Mouse (Mus musculus): ENCODE results near the gene Nr0b1. TPM values are rescaled to one million over a fixed set of nuclear protein-coding genes. Genes with fewer than 3 reads are reported as not detected.
A peak's percentile ranks its signal among the peaks of the same experiment; 100 is the strongest.

Nr0b1 gene
- polyA plus RNA-seq (2015; fragmentation: Nextera tagmentation; extraction: Ambion mirVana), result 0.26 TPM in 1 of 2 replicates, not detected in the other

- no peak within 1 kb of the TSS for H3K27ac ChIP-seq (ENCODE audit: low read length)
- H3K27me3 ChIP-seq (ENCODE audit: control insufficient read depth, insufficient read depth, low read length), result peaks cover 15% of the 10 kb centered on the region
- peak within 1 kb of the TSS; percentile 56 for H3K4me2 ChIP-seq (ENCODE audit: low read depth, low read length)
- no peaks in the 10 kb centered on the region for H3K36me3 ChIP-seq (ENCODE audit: control insufficient read depth, insufficient read depth, low read length)
- no peaks in the 10 kb centered on the region for H3K4me1 ChIP-seq (ENCODE audit: control insufficient read depth, insufficient read depth, low read length)
- H3K4me3 ChIP-seq (replicated peaks; ENCODE audit: low read length), result peak within 1 kb of the TSS; percentile 29
- no peaks in the 10 kb centered on the region for H3K9me3 ChIP-seq (replicated peaks; ENCODE audit: control insufficient read depth, low read length)
- 14% methylated on average over 53 of the region's 53 CpGs for WGBS
- H3K9ac ChIP-seq (ENCODE audit: low read length), result no peak within 1 kb of the TSS
- no peak for ATAC-seq (ENCODE audit: insufficient read depth, low FRiP score)
These were observed at the start of gene Nr0b1 for GRCm38 (mm10) chrX:86191614-86192419. Nr0b1 (plus strand) TSS chrX:86191764.

DNA sequence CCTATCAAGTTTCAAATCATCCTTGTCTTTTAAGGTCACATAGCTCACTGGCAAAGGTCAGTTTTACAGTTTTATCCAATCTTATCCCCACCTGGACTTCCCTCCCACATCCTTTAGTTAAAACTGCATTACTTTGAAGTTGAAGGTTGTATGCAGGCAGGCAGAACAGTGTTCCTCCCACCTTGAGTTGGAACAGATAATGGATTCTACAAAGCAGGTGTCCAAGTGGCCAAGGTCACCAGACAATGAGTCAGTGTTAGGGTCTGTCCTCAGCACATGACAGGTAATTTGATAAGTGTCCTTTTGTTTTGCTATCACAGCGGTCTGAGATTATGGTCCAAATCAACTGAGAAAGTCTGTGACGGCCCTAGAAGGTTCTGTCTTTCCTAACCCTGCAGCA, 4.3 kb upstream of the Nr0b1 start:
- no peaks in the 10 kb centered on the region for H3K9me3 ChIP-seq (replicated peaks; ENCODE audit: control insufficient read depth, low read length)
- WGBS, result 66% methylated on average over 2 of the region's 2 CpGs
- no peak overlapping the region for H3K27ac ChIP-seq (ENCODE audit: low read length)
- H3K4me2 ChIP-seq (ENCODE audit: low read depth, low read length), result no peak overlapping the region
- no peak overlapping the region for H3K4me3 ChIP-seq (replicated peaks; ENCODE audit: low read length)
- peaks cover 14% of the 10 kb centered on the region for H3K27me3 ChIP-seq (ENCODE audit: control insufficient read depth, insufficient read depth, low read length)
- no peaks in the 10 kb centered on the region for H3K36me3 ChIP-seq (ENCODE audit: control insufficient read depth, insufficient read depth, low read length)
- no peaks in the 10 kb centered on the region for H3K4me1 ChIP-seq (ENCODE audit: control insufficient read depth, insufficient read depth, low read length)
- H3K9ac ChIP-seq (ENCODE audit: low read length), result no peak overlapping the region
- no peak for ATAC-seq (ENCODE audit: insufficient read depth, low FRiP score)

- peak overlapping the region; percentile 56 for H3K4me2 ChIP-seq (ENCODE audit: low read depth, low read length)
- H3K36me3 ChIP-seq (ENCODE audit: control insufficient read depth, insufficient read depth, low read length), result no peaks in the 10 kb centered on the region
- H3K4me3 ChIP-seq (replicated peaks; ENCODE audit: low read length), result peak overlapping the region; percentile 29
- no peaks in the 10 kb centered on the region for H3K9me3 ChIP-seq (replicated peaks; ENCODE audit: control insufficient read depth, low read length)
- H3K27ac ChIP-seq (ENCODE audit: low read length), result no peak overlapping the region
- H3K9ac ChIP-seq (ENCODE audit: low read length), result no peak overlapping the region
- 16% methylated on average over 24 of the region's 25 CpGs for WGBS
- no peaks in the 10 kb centered on the region for H3K4me1 ChIP-seq (ENCODE audit: control insufficient read depth, insufficient read depth, low read length)
- ATAC-seq (ENCODE audit: insufficient read depth, low FRiP score), result no peak
- H3K27me3 ChIP-seq (ENCODE audit: control insufficient read depth, insufficient read depth, low read length), result peaks cover 17% of the 10 kb centered on the region
These were observed 943 bp downstream of the Nr0b1 start for GRCm38 (mm10) chrX:86192420-86192994.

DNA sequence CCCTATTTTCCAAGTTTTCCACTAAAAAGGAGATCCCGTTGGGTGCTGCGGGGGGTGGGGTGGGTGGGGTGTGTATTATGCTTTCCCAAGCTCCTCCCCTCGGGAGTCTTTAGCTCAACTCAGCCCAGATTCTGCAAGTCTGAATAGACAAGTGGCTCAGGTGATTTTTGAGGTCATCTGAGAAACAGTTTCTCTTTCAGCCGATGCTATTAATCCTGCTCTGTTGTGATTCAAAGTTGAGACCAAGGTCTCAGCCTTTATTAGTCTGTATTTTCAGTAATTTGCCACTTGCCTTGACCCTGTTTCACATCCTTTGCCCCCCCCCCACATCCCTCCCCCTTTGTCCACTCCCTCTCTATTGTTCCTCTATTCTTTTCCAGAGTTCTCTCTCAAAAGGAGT, 1.8 kb downstream of the Nr0b1 start:
- no peak overlapping the region for H3K9ac ChIP-seq (ENCODE audit: low read length)
- ATAC-seq (ENCODE audit: insufficient read depth, low FRiP score), result no peak
- 37% methylated on average over 4 of the region's 4 CpGs for WGBS

DNA sequence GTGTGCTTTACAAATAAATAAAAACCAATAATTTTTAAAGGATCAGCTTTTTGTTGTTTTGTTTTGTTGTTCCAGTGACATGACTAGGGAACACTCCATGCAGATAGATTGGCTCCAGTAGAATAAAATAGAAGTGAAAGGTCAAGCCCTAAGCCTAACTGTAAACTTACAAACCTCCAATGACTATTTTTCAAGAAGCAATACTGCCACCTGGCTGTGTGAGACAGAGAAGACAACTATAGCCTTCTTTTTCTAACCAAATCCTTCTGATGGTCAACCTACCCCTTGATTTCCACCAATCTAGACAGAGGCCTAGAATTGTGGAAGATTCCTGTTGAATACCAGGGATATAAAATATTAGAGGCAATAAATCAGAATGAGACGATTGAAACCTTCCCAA, 45.7 kb downstream of the Nr0b1 start:
- no peak overlapping the region for H3K27ac ChIP-seq (ENCODE audit: low read length)
- no peaks in the 10 kb centered on the region for H3K4me1 ChIP-seq (ENCODE audit: control insufficient read depth, insufficient read depth, low read length)
- H3K36me3 ChIP-seq (ENCODE audit: control insufficient read depth, insufficient read depth, low read length), result no peaks in the 10 kb centered on the region
- no peaks in the 10 kb centered on the region for H3K9me3 ChIP-seq (replicated peaks; ENCODE audit: control insufficient read depth, low read length)
- no CpG with 5 or more reads among the region's 1 CpGs for WGBS
- H3K9ac ChIP-seq (ENCODE audit: low read length), result no peak overlapping the region
- H3K4me2 ChIP-seq (ENCODE audit: low read depth, low read length), result no peak overlapping the region
- no peak overlapping the region for H3K4me3 ChIP-seq (replicated peaks; ENCODE audit: low read length)
- H3K27me3 ChIP-seq (ENCODE audit: control insufficient read depth, insufficient read depth, low read length), result no peaks in the 10 kb centered on the region
- no peak for ATAC-seq (ENCODE audit: insufficient read depth, low FRiP score)

More for the DNA sequence above, 1.8 kb downstream of the Nr0b1 start:
- Histone ChIP-seq H3K27ac (ENCODE audit: low read length) (no peak overlapping the region), H3K4me3 (replicated peaks; ENCODE audit: low read length) (no peak overlapping the region), H3K4me2 (ENCODE audit: low read depth, low read length) (no peak overlapping the region), H3K4me1 (ENCODE audit: control insufficient read depth, insufficient read depth, low read length) (no peaks in the 10 kb centered on the region), H3K9me3 (replicated peaks; ENCODE audit: control insufficient read depth, low read length) (no peaks in the 10 kb centered on the region), H3K27me3 (ENCODE audit: control insufficient read depth, insufficient read depth, low read length) (peaks cover 18% of the 10 kb centered on the region), H3K36me3 (ENCODE audit: control insufficient read depth, insufficient read depth, low read length) (no peaks in the 10 kb centered on the region)

Other genes starting within 250 kb of the Nr0b1 start
- not detected in 2 replicates for gene Samt3, start 147.6 kb upstream of the Nr0b1 start, polyA plus RNA-seq (2015; fragmentation: Nextera tagmentation; extraction: Ambion mirVana)
- not detected in 2 replicates for gene Mageb4, start 113.3 kb downstream of the Nr0b1 start, polyA plus RNA-seq (2015; fragmentation: Nextera tagmentation; extraction: Ambion mirVana)

All from stomach, embryonic 16.5 days (tissue).